9 mouse cellular contexts compared by ENCODE assay signal in genomic region chr7:66842021-66842420, GRCm38 (mm10). TPM values are rescaled to one million over a fixed set of nuclear protein-coding genes. Genes with fewer than 3 reads are reported as not detected.
DNase-seq lines count a peak whose midpoint lies in the region; ATAC-seq and TF ChIP-seq lines count a peak whose summit lies in the region.
"Had no signal": no experiment of that assay in that cellular context is flagged by ENCODE, and none has a peak within 500 bp of the region (broad histone marks: within the 10 kb centered on the region; RNA-seq: fewer than 3 reads in every experiment).

No protein-coding gene starts in this region.

- no peaks in the 10 kb centered on the region for H3K4me1 ChIP-seq in ES-Bruce4 (ENCODE audit: control insufficient read depth, insufficient read depth, low read length)
- peaks cover 6% of the 10 kb centered on the region for H3K4me1 ChIP-seq in cortical plate, adult 2 months (ENCODE audit: control insufficient read depth, insufficient read depth, low read length)
- H3K4me1 ChIP-seq in stomach, embryonic 15.5 days = peaks cover 26% of the 10 kb centered on the region

- no peak for TF ChIP-seq EP300 in ES-Bruce4 (IDR thresholded peaks at IDR 0.05; ENCODE audit: insufficient read depth, low read depth, low read length)

- ATAC-seq in stomach, embryonic 15.5 days (ENCODE audit: insufficient read depth, low FRiP score, low read depth) = no peak
- no peak for ATAC-seq in erythroid progenitor cell, adult 5-6 weeks (replicated peaks; ENCODE audit: low FRiP score, poor library complexity, severe bottlenecking)

- peak; percentile 68 for TF ChIP-seq CTCF in ES-Bruce4 (IDR thresholded peaks at IDR 0.05; ENCODE audit: low read depth, low read length)
- TF ChIP-seq CTCF in cortical plate, adult 2 months (IDR thresholded peaks at IDR 0.05; ENCODE audit: extremely low read depth, insufficient read depth, low read length) = peak; percentile 85

- H3K27ac ChIP-seq in ES-Bruce4 (ENCODE audit: insufficient read depth, low read length) = no peak overlapping the region
- no peak overlapping the region for H3K27ac ChIP-seq in cortical plate, adult 2 months (ENCODE audit: insufficient read depth, low read length)
- peak overlapping the region; percentile 79 for H3K27ac ChIP-seq in stomach, embryonic 15.5 days
- H3K27ac ChIP-seq: midbrain, embryonic 12.5 days had no signal

- peak; percentile 13 for DNase-seq in T-cell, adult 2 months (ENCODE audit: low spot score)
- peak; percentile 66 to 77 for DNase-seq in heart, adult 9 months (ENCODE audit: low spot score in 2 of 2)
- peak; percentile 90 to 92 for DNase-seq in layer of hippocampus, postnatal 10 days (ENCODE audit: low spot score in 2 of 2)
- DNase-seq in lung, postnatal 25 days (ENCODE audit: low spot score) = peak; percentile 74

- 0 out of 2 replicates have a peak overlapping the region, but pooled peaks have one; percentile 16 for H3K4me2 ChIP-seq in stomach, embryonic 15.5 days
- H3K4me2 ChIP-seq: midbrain, embryonic 12.5 days had no signal

- H3K4me3 ChIP-seq in ES-Bruce4 (ENCODE audit: low read depth, low read length) = no peak overlapping the region
- no peak overlapping the region for H3K4me3 ChIP-seq in cortical plate, adult 2 months (ENCODE audit: insufficient read depth, low read length)
- no peak overlapping the region for H3K4me3 ChIP-seq in stomach, embryonic 15.5 days (replicated peaks)
- H3K4me3 ChIP-seq: midbrain, embryonic 12.5 days had no signal

- H3K27me3 ChIP-seq in ES-Bruce4 (ENCODE audit: control insufficient read depth, insufficient read depth, low read length, poor library complexity, severe bottlenecking) = no peaks in the 10 kb centered on the region
- H3K27me3 ChIP-seq in stomach, embryonic 15.5 days (replicated peaks) = no peaks in the 10 kb centered on the region

- no peaks in the 10 kb centered on the region for H3K36me3 ChIP-seq in ES-Bruce4 (ENCODE audit: control insufficient read depth, insufficient read depth, low read length, poor library complexity, severe bottlenecking)
- no peaks in the 10 kb centered on the region for H3K36me3 ChIP-seq in stomach, embryonic 15.5 days
- H3K36me3 ChIP-seq: midbrain, embryonic 12.5 days had no signal

- H3K9me3 ChIP-seq in ES-Bruce4 (replicated peaks; ENCODE audit: control insufficient read depth, insufficient read depth, low read length, poor library complexity, severe bottlenecking) = no peaks in the 10 kb centered on the region
- H3K9me3 ChIP-seq in stomach, embryonic 15.5 days = no peaks in the 10 kb centered on the region
- H3K9me3 ChIP-seq: midbrain, embryonic 12.5 days had no signal

- WGBS in stomach, embryonic 15.5 days = 24% methylated on average over 10 of the region's 10 CpGs

- no peak for TF ChIP-seq POLR2A in ES-Bruce4 (IDR thresholded peaks at IDR 0.05; ENCODE audit: insufficient read depth, low read length)
- TF ChIP-seq POLR2A in cortical plate, adult 2 months (IDR thresholded peaks at IDR 0.05; ENCODE audit: extremely low read depth, insufficient read depth, low read length) = no peak

- no peak overlapping the region for H3K9ac ChIP-seq in ES-Bruce4 (ENCODE audit: low read depth, poor library complexity, severe bottlenecking)
- H3K9ac ChIP-seq in stomach, embryonic 15.5 days = no peak overlapping the region
- H3K9ac ChIP-seq: midbrain, embryonic 12.5 days had no signal

RNA-seq across cellular contexts. Expression of gene Adamts17, which starts 2.5 kb away (rescaled TPM):
- 0.55 and 1.1 TPM in 2 replicates for polyA plus RNA-seq in ES-Bruce4 (2011; ENCODE audit: insufficient read depth, insufficient read length, low read depth, missing spikeins)
- polyA plus RNA-seq in cortical plate, adult 2 months (2012; rRNA removed) = 3.9 and 4.2 TPM in 2 replicates
- total RNA-seq in layer of hippocampus, postnatal 10 days (2021) = 10 to 100 TPM; 25.8 to 33.4 TPM
- 5.2 and 5.6 TPM in 2 replicates for polyA plus RNA-seq in stomach, embryonic 15.5 days (2015; fragmentation: Nextera tagmentation; extraction: Ambion mirVana)
- total RNA-seq in erythroid progenitor cell, adult 5-6 weeks (2015; ENCODE audit: low replicate concordance) = not detected in 2 replicates
- total RNA-seq in erythroid progenitor cell, adult 5-6 weeks (2017; ENCODE audit: low replicate concordance) = not detected in 2 replicates

Comparison
In these comparisons a context has a peak if more than half of its experiments do, and no peak if none do; other contexts are left out.
1. DNase-seq: peak in every context shown above with its lines; median percentile 91 in layer of hippocampus, postnatal 10 days; 74 in lung, postnatal 25 days; 72 in heart, adult 9 months; 13 in T-cell, adult 2 months.